Mouse (Mus musculus): ENCODE measurements around the gene Zfp777.

Gene Zfp777

DNA sequence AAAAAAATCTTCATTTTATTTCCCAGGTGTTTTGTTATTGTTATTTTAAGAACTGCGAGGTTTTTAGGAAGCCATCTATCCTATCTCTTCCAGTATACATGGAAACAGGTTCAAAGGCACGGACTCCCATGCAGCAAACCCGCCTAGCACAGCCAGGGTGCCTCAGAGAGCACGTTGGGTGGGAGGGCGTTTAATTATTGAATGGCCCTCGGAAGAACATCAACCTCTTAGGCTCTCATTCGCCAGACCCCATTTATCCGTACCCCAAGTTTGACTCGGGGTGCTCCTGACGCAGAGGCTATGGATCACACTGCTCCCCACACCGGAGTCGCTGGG lies 1.6 kb downstream of the Zfp777 start:
- in situ Hi-C loops (cut with MboI; ENCODE audit: unreplicated experiment in 2 of 2), result loop anchor here in 1 of 2 experiments (10.0 kb wide), 1 partner anchor 262 kb away; no protein-coding TSS in a partner anchor

DNA sequence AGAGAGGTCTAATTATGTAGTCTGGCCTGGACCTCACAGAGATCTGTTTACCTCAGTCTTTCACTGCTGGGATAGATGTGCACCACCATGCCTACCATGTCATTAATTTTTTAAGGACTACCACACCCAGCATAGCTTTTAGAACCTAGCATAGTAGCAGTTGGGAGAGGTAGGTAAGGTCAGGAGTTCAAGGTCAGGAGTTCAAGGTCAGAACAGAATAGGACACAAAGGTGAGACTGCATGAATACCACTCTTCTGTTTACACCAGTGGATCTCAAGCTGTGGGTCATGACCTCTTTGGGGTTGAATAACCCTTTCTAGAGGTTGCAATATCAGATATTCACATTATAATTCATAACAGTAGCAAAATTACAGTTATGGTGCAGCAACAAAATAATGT lies 16.1 kb downstream of the Zfp777 start:
- in situ Hi-C loops (cut with MboI; ENCODE audit: unreplicated experiment in 2 of 2), result no loop called here

DNA sequence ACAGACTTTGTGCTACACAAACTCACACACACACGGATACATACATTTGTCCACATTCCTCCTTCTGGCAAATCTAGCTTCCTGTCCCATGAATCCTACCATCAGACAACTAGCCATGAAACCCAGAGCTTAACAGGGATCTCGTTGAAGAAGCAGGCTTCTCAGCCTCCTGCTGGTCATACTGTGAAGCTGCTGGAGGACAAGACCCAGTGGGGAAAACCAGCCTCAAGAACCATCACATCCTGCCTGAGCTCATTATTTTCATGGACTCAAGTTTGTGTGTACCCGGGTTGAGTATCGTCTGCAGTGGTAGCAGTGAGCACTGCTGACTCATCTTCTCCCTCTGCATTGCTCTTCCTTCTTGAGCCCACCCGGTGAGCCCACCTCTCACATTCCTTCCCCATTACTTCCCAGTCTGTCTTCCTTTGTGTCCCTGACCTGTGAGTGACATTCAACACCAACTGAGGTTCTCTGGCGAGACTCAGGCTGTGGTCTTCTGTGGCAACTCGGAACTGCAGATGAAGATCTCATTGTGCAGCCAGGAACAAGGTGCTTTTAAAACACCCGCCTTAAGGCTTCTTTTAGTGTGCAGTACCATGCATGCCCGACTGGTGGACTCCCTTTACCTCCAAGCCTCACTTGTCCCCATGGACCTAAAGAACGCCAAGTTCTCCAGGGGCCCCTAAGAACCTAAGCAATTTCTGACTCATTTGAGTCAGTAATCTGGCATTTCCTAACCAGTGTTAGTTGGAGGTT lies 22.6 kb downstream of the Zfp777 start:
- in situ Hi-C loops (cut with MboI; ENCODE audit: unreplicated experiment in 2 of 2), result no loop called here

DNA sequence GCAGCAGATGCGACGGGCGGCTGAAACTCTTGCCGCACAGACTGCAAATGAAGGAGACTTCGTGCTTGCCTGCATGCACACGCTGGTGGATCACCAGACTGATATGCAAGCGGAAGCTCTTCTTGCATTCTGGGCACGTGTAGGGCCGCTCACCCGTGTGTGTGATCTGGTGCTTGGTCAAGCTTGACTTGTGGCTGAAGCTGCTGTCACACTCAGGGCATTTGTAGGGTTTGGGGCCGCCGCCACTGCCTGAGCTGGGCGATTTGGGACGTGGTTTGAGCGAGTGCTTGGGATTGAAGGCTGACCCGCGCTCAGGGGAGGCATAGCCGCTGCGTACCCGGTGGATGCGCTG lies 23.7 kb downstream of the Zfp777 start:
- in situ Hi-C loops (cut with MboI; ENCODE audit: unreplicated experiment in 2 of 2), result loop anchor here in 1 of 2 experiments (5.0 kb wide), 1 partner anchor 62 kb away; the partner anchor contains the start of gene Zfp746

DNA sequence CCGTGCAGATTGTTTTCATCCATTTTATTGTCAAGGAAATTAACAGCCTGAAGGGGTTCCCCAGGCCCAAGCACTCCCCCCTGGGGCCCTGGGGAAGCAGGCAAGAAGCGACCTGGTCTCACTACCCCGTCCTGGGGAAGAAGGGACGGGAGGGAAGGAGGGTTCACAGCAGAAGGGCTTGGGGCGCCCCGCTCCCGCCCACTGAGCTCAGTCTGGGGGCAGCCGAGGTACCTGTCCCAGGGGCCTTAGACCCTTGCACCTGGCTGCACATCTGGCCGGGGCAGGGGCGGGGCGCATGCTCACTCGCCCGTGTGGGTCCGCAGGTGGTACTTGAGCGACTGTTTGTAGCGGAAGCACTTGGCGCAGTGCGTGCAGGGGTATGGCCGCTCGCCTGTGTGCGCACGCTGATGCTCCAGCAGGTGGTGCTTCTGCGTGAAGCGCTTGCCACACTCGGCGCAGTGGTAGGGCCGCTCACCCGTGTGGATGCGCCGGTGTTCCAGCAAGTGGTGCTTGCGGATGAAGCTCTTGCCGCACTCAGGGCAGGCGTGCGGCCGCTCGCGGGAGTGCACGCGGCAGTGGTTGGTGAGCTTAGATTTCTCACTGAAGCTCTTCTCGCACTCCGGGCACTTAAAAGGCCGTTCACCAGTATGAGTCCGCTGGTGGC lies 24.2 kb downstream of the Zfp777 start:
- in situ Hi-C loops (cut with MboI; ENCODE audit: unreplicated experiment in 2 of 2), result loop anchor here in 1 of 2 experiments (5.0 kb wide), 1 partner anchor 63 kb away; the partner anchor contains the start of gene Zfp746

DNA sequence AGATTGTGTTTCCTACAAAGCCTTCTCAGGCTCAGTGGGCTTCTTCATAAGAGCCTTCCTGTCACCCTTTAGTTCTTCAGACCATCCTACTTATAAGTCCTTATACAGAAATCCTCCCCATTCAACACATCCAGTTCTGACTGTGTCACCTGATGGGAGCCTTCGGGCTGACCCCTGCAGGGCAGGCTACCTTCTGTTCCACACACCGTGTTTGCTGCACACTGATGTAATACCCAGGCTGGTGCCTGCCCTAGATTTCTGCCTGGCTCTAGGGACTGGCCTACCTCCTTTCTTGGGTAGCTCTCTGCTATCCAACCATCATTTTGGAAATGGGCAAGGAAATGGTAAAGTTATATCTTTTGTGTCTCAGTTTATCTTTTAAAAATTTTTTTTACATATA lies 26.0 kb downstream of the Zfp777 start:
- in situ Hi-C loops (cut with MboI; ENCODE audit: unreplicated experiment in 2 of 2), result loop anchor here in 1 of 2 experiments (5.0 kb wide), 1 partner anchor 65 kb away; the partner anchor contains the start of gene Zfp746

DNA sequence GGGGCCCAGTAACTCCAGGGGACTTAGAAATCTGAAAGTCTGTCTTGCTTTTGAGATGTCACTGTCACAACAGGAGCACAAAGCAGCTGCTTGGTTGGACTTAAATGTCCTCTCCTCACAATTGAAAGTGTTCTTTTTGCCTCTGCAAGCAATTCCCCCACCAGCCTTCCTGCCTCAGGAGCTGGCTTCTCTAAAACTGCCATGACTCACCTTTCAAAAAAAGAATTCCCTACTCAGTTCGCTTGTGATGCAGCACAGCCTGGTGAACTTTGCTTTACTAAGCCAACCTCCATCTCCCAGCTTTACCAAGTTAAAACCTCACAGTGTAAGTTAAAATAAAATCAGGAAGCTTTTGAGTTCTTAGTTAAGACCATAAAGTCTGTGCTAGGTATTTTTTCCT lies 27.0 kb downstream of the Zfp777 start:
- in situ Hi-C loops (cut with MboI; ENCODE audit: unreplicated experiment in 2 of 2), result loop anchor here in 1 of 2 experiments (5.0 kb wide), 1 partner anchor 66 kb away; the partner anchor contains the start of gene Zfp746

DNA sequence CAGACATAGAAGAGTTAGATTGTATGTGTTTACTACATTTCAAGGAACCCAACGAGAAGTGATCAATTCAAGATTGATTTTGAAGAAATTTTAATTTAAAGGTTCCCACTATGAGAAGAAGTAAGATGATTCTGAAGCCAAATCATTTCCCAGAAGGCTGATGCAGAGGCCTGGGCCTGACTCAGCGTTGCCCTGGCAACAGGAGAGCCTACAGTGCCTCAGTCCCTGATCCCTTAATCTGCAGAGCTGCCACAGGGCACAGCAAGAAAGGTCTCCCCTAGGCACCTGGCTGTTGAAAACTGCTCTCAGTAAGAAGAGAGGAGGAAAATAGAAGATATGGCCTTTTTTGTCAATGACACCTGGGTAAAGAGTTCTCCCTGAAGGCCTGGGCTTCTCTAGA lies 28.7 kb downstream of the Zfp777 start:
- in situ Hi-C loops (cut with MboI; ENCODE audit: unreplicated experiment in 2 of 2), result loop anchor here in 1 of 2 experiments (5.0 kb wide), 1 partner anchor 67 kb away; the partner anchor contains the start of gene Zfp746

DNA sequence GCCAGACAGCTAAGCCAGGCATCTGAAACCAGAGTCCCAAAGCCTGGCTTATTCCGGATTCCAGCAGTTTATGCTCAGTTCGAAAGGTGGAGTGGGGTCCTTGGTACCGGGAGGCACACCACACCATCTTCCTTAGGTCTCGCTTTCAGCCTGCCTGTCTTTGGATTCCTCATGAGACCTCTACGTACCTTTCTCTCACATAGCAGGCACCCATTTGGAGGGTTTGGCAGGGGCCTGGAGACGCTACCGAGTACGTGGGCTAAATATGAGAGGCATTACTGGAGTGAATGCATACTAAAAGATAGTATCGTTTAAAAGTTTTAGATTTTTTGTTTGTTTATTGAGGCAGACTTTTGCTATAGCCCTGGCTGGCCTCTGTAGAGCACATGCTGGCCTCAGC lies 31.9 kb downstream of the Zfp777 start:
- in situ Hi-C loops (cut with MboI; ENCODE audit: unreplicated experiment in 2 of 2), result no loop called here

DNA sequence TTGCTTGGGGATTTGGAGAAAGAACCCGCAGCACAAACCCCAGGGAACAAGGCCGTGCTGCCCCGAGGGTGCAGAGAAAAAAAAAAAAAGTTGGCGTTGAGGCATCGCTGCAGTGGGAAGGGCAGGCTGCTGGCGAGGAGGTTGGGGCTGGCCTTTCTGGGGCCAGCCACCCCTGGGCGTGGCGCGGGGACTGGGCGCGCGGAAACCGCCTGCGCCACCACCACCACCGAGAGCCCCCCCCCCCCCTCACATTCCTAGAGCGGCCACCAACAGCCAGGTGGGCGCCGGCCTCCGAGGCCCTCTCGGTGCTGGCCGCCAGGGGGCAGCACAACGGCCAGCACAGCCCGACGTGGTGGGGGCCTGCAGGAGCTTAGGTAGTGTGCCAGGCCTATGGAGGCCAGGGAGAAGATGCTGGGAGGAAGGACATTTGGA lies 32.6 kb downstream of the Zfp777 start:
- in situ Hi-C loops (cut with MboI; ENCODE audit: unreplicated experiment in 2 of 2), result no loop called here

DNA sequence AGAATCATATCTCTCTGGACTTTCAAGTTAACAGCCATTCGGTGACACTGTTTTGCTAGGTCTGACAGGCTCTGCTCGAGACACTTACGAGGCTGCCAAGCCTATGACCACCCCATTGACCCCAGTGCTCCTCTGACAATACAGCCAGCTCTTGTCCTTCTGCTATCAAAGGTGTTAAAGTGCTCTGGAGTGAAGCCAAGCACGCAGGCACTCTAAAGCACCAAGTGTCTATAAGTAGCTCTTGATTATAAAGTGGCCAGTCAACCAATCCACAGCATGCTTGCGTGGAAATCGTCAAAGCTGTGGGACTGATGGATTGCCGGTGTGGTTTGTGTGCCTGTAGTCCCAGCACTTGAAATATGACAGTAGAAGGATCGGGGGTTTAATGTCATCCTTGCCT lies 38.0 kb downstream of the Zfp777 start:
- in situ Hi-C loops (cut with MboI; ENCODE audit: unreplicated experiment in 2 of 2), result no loop called here

DNA sequence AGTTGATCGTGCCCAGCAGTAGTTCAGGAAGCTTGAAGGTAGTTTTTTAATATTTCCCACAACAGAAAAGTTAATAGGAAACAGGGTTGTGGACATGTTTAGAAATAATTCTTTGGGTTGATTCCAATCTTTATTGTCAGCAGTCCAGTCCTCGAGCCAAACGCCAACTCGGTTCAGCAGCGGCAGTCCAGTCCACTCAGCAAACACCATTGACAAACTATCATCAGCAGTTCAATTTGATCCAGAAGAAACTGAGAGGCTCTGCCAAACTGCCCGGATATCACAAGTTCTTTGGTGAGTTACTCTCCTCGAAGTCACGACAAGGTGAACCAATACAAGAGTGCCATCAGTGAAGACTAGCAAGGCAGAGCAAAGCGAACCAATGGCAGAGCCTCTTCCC lies 53.0 kb downstream of the Zfp777 start:
- in situ Hi-C loops (cut with MboI; ENCODE audit: unreplicated experiment in 2 of 2), result loop anchor here (25.0 kb wide), 2 partner anchors 542 to 683 kb away; partner anchors contain the start of gene Atp6v0e2 (in 1 of the 2)

DNA sequence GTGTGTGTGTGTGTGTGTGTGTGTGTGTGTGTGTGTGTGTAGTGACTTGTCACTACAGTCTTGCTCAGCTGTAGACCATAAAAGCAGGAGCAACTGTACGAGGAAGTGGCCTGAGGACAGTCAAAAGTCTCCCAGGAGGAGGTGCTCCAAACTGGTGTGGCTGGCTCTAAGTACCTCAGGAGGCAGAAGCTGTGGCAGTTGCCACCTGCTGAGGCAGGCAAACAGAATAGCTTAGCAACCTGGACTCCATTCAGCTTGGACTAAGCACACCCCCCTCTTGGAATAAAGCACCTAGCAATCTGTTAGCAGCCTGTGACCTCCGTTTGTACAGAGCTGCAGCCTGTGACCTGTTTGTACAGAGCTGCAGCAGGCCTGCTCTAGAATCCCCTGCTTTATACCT lies 64.8 kb downstream of the Zfp777 start:
- in situ Hi-C loops (cut with MboI; ENCODE audit: unreplicated experiment in 2 of 2), result loop anchor here (25.0 kb wide), 2 partner anchors 553 to 672 kb away; partner anchors contain the start of gene Atp6v0e2 (in 1 of the 2)

DNA sequence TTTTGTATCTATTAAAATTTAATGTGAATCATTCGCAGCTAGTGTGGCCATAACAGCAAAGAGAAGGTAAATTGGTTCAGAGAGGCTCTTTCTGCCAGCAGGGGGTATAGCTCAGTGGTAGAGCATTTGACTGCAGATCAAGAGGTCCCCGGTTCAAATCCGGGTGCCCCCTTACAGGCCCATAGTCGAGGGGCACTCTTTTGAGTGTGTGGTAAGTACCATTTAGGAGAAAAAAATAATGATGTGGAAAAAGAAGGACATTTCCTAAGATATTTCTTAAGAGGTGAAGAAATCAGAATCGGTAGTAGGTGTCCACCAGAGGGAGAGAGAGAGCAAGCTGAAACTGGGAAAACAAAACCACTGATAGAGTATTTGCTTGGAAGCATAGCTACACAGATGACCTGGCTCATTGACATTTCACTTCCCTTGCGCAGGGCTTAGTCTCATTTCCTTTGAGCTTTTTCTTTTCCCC lies 69.8 kb downstream of the Zfp777 start:
- in situ Hi-C loops (cut with MboI; ENCODE audit: unreplicated experiment in 2 of 2), result loop anchor here (10.0 to 25.0 kb wide), 4 partner anchors 106 to 667 kb away; partner anchors contain the start of genes Atp6v0e2 (in 1 of the 2) and Zfp746 (in 1 of the 2)

DNA sequence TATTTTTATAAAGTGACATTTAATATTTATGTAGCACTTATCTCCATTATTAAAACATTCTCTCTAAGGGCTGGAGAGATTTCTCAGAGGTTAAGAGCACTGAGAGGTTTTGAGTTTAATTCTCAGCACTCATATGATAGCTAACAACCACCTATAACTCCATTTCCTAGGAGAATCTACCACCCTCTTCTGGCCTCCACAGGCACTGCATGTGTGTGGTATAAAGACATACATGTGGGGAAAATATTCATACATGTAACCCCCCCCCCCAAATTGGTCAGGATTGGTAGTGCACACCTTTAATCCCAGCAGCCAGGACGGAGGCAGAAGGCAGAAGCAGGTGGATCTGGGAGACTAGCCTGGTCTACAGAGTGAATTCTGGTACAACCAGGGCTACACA lies 74.1 kb downstream of the Zfp777 start:
- in situ Hi-C loops (cut with MboI; ENCODE audit: unreplicated experiment in 2 of 2), result loop anchor here (10.0 kb wide), 2 partner anchors 110 to 180 kb away; partner anchors contain the start of gene Zfp746 (in 1 of the 2)
